Mouse (Mus musculus) liver, embryonic 15.5 days (tissue): ENCODE results near the gene Lmo7. TPM values are rescaled to one million over a fixed set of nuclear protein-coding genes. Genes with fewer than 3 reads are reported as not detected.

Source experiments
- ATAC-seq: fragments of 200-750 bp; cut with Nextera tagmentation; 2 replicates; pipeline ENCODE4 v1.8.0; 2017; ENCODE audit warnings: moderate number of reproducible peaks, mild to moderate bottlenecking, moderate library complexity; ENCODE audit not compliant: insufficient read depth
- H3K27ac ChIP-seq: fragments of 300-500 bp; sonication (generic); replicated peaks from 2 replicates; pipeline ENCODE4 v1.5.1; 2015; ENCODE audit warnings: mild to moderate bottlenecking, inconsistent platforms
- H3K27me3 ChIP-seq: fragments of 300-500 bp; sonication (generic); 2 replicates; pipeline ENCODE4 v1.6.1; 2015; ENCODE audit warnings: mild to moderate bottlenecking, inconsistent platforms
- H3K36me3 ChIP-seq: fragments of 300-500 bp; sonication (generic); replicated peaks from 2 replicates; pipeline ENCODE4 v1.6.1; 2015; ENCODE audit warnings: moderate library complexity, mild to moderate bottlenecking, inconsistent platforms
- H3K4me1 ChIP-seq: fragments of 300-500 bp; sonication (generic); replicated peaks from 2 replicates; pipeline ENCODE4 v1.6.1; 2015; ENCODE audit warnings: inconsistent platforms
- H3K4me2 ChIP-seq: fragments of 300-500 bp; sonication (generic); 2 replicates; pipeline ENCODE4 v1.6.1; 2015; ENCODE audit warnings: moderate library complexity, mild to moderate bottlenecking, inconsistent platforms
- H3K4me3 ChIP-seq: fragments of 300-500 bp; sonication (generic); replicated peaks from 2 replicates; pipeline ENCODE4 v1.5.1; 2015; ENCODE audit warnings: mild to moderate bottlenecking, inconsistent platforms
- H3K9ac ChIP-seq: fragments of 300-500 bp; sonication (generic); 2 replicates; pipeline ENCODE4 v1.6.1; 2015; ENCODE audit warnings: moderate library complexity, mild to moderate bottlenecking, inconsistent platforms
- H3K9me3 ChIP-seq: fragments of 300-500 bp; sonication (generic); replicated peaks from 2 replicates; pipeline ENCODE4 v1.6.1; 2016; ENCODE audit warnings: inconsistent platforms
- WGBS: fragments of 180-500 bp; shearing (Covaris S2); methylation state at CpG from one replicate; pipeline ENCODE4 v1.1.7; 2015; ENCODE audit warnings: mixed read lengths; ENCODE audit not compliant: insufficient replicate concordance; 5-methylcytosine and 5-hydroxymethylcytosine counted together
- polyA plus RNA-seq: library from polyadenylated mRNA; unstranded; fragments of >200 nt; fragmentation: Nextera tagmentation; extraction: Ambion mirVana; gene quantifications from 2 replicates; pipeline ENCODE4 v1.2.1, GENCODE M21; 2015

The Lmo7 gene
- polyA plus RNA-seq, 1 experiment from 2014 or later, result 2.7 TPM

GRCm38 (mm10) chr14:101805328-101805697, 75.6 kb downstream of the Lmo7 start:
- H3K27ac ChIP-seq, result no peak overlapping the region
- 62% methylated on average over 7 of the region's 7 CpGs for WGBS

GRCm38 (mm10) chr14:101806058-101806457, 76.3 kb downstream of the Lmo7 start:
- H3K36me3 ChIP-seq, result no peaks in the 10 kb centered on the region
- no peak overlapping the region for H3K4me2 ChIP-seq
- H3K9ac ChIP-seq, result no peak overlapping the region
- H3K27ac ChIP-seq, result no peak overlapping the region
- H3K27me3 ChIP-seq, result no peaks in the 10 kb centered on the region
- no peak for ATAC-seq
- no peaks in the 10 kb centered on the region for H3K4me1 ChIP-seq
- no peak overlapping the region for H3K4me3 ChIP-seq
- WGBS, result 64% methylated on average over 5 of the region's 5 CpGs
- H3K9me3 ChIP-seq, result no peaks in the 10 kb centered on the region

More at GRCm38 (mm10) chr14:101805328-101805697, 75.6 kb downstream of the Lmo7 start:
- H3K4me1 ChIP-seq, result no peaks in the 10 kb centered on the region
- no peak for ATAC-seq
- H3K4me3 ChIP-seq, result no peak overlapping the region
- no peak overlapping the region for H3K4me2 ChIP-seq
- H3K9ac ChIP-seq, result no peak overlapping the region
- no peaks in the 10 kb centered on the region for H3K27me3 ChIP-seq
- H3K36me3 ChIP-seq, result no peaks in the 10 kb centered on the region
- no peaks in the 10 kb centered on the region for H3K9me3 ChIP-seq

GRCm38 (mm10) chr14:101806607-101807006, 76.8 kb downstream of the Lmo7 start:
- Histone ChIP-seq H3K9me3 (no peaks in the 10 kb centered on the region), H3K4me3 (no peak overlapping the region), H3K9ac (no peak overlapping the region), H3K36me3 (no peaks in the 10 kb centered on the region), H3K4me2 (no peak overlapping the region), H3K4me1 (no peaks in the 10 kb centered on the region), H3K27ac (no peak overlapping the region), H3K27me3 (no peaks in the 10 kb centered on the region)
- 69% methylated on average over 4 of the region's 4 CpGs for WGBS
- no peak for ATAC-seq

GRCm38 (mm10) chr14:101816450-101816849, 86.7 kb downstream of the Lmo7 start:
- Histone ChIP-seq H3K4me2 (no peak overlapping the region), H3K4me3 (no peak overlapping the region), H3K4me1 (no peaks in the 10 kb centered on the region), H3K9me3 (no peaks in the 10 kb centered on the region), H3K27ac (no peak overlapping the region), H3K9ac (no peak overlapping the region), H3K36me3 (no peaks in the 10 kb centered on the region), H3K27me3 (no peaks in the 10 kb centered on the region)
- no peak for ATAC-seq
- WGBS, result 63% methylated on average over 5 of the region's 5 CpGs

GRCm38 (mm10) chr14:101822390-101822789, 92.6 kb downstream of the Lmo7 start:
- no peak overlapping the region for H3K9ac ChIP-seq
- no peak overlapping the region for H3K4me2 ChIP-seq
- no peaks in the 10 kb centered on the region for H3K4me1 ChIP-seq
- no peaks in the 10 kb centered on the region for H3K9me3 ChIP-seq
- H3K27ac ChIP-seq, result no peak overlapping the region
- WGBS, result 80% methylated on average over 6 of the region's 6 CpGs
- H3K36me3 ChIP-seq, result no peaks in the 10 kb centered on the region
- H3K27me3 ChIP-seq, result no peaks in the 10 kb centered on the region
- no peak for ATAC-seq
- no peak overlapping the region for H3K4me3 ChIP-seq

- Histone ChIP-seq H3K4me3 (no peak overlapping the region), H3K36me3 (no peaks in the 10 kb centered on the region), H3K27me3 (no peaks in the 10 kb centered on the region), H3K4me2 (no peak overlapping the region), H3K27ac (no peak overlapping the region), H3K9ac (no peak overlapping the region), H3K4me1 (no peaks in the 10 kb centered on the region), H3K9me3 (no peaks in the 10 kb centered on the region)
- WGBS, result 62% methylated on average over 4 of the region's 4 CpGs
- ATAC-seq, result no peak
These were observed 93.1 kb downstream of the Lmo7 start for GRCm38 (mm10) chr14:101822871-101823270.

- no peak for ATAC-seq
- Histone ChIP-seq H3K4me1 (no peaks in the 10 kb centered on the region), H3K36me3 (no peaks in the 10 kb centered on the region), H3K4me2 (no peak overlapping the region), H3K27ac (no peak overlapping the region), H3K9me3 (no peaks in the 10 kb centered on the region), H3K9ac (no peak overlapping the region), H3K27me3 (no peaks in the 10 kb centered on the region), H3K4me3 (no peak overlapping the region)
- 60% methylated on average over 5 of the region's 5 CpGs for whole genome bisulfite sequencing
These were observed 99.9 kb downstream of the Lmo7 start for GRCm38 (mm10) chr14:101829676-101830075.

- no peak for ATAC-seq
- WGBS, result 31% methylated on average over 6 of the region's 6 CpGs
- Histone ChIP-seq H3K4me3 (no peak overlapping the region), H3K9me3 (no peaks in the 10 kb centered on the region), H3K4me2 (no peak overlapping the region), H3K36me3 (no peaks in the 10 kb centered on the region), H3K27ac (no peak overlapping the region), H3K9ac (no peak overlapping the region), H3K27me3 (no peaks in the 10 kb centered on the region), H3K4me1 (no peaks in the 10 kb centered on the region)
These were observed 100.4 kb downstream of the Lmo7 start for GRCm38 (mm10) chr14:101830116-101830515.

- H3K4me1 ChIP-seq, result 0 out of 2 replicates have a peak, but pooled peaks cover 3% of the 10 kb centered on the region
- no peaks in the 10 kb centered on the region for H3K36me3 ChIP-seq
- no peak overlapping the region for H3K4me3 ChIP-seq
- no peak overlapping the region for H3K9ac ChIP-seq
- no peak overlapping the region for H3K4me2 ChIP-seq
- no peak overlapping the region for H3K27ac ChIP-seq
- 37% methylated on average over 3 of the region's 3 CpGs for WGBS
- H3K27me3 ChIP-seq, result no peaks in the 10 kb centered on the region
- no peaks in the 10 kb centered on the region for H3K9me3 ChIP-seq
- no peak for ATAC-seq
These were observed 104.4 kb downstream of the Lmo7 start for GRCm38 (mm10) chr14:101834109-101834508.

GRCm38 (mm10) chr14:101836401-101836800, 106.6 kb downstream of the Lmo7 start:
- 48% methylated on average over 2 of the region's 2 CpGs for WGBS
- no peaks in the 10 kb centered on the region for H3K36me3 ChIP-seq
- H3K27me3 ChIP-seq, result no peaks in the 10 kb centered on the region
- 0 out of 2 replicates have a peak, but pooled peaks have one; percentile 11 for ATAC-seq
- no peak overlapping the region for H3K9ac ChIP-seq
- no peak overlapping the region for H3K27ac ChIP-seq
- H3K9me3 ChIP-seq, result no peaks in the 10 kb centered on the region
- H3K4me3 ChIP-seq, result no peak overlapping the region
- H3K4me2 ChIP-seq, result no peak overlapping the region
- H3K4me1 ChIP-seq, result peaks cover 3% of the 10 kb centered on the region; the same call in 1 of the 2 replicates

GRCm38 (mm10) chr14:101837176-101837575, 107.4 kb downstream of the Lmo7 start:
- no peak overlapping the region for H3K4me3 ChIP-seq
- H3K9me3 ChIP-seq, result no peaks in the 10 kb centered on the region
- H3K27me3 ChIP-seq, result no peaks in the 10 kb centered on the region
- H3K4me2 ChIP-seq, result no peak overlapping the region
- no peak overlapping the region for H3K27ac ChIP-seq
- peaks cover 3% of the 10 kb centered on the region; the same call in 1 of the 2 replicates for H3K4me1 ChIP-seq
- ATAC-seq, result no peak
- no peak overlapping the region for H3K9ac ChIP-seq
- WGBS, result 69% methylated on average over 6 of the region's 6 CpGs
- no peaks in the 10 kb centered on the region for H3K36me3 ChIP-seq

GRCm38 (mm10) chr14:101838231-101838839, 108.6 kb downstream of the Lmo7 start:
- WGBS, result 64% methylated on average over 7 of the region's 7 CpGs
- Histone ChIP-seq H3K4me3 (no peak overlapping the region), H3K27ac (no peak overlapping the region)

More at GRCm38 (mm10) chr14:101838231-101838839, 108.6 kb downstream of the Lmo7 start:
- ATAC-seq, result no peak
- no peaks in the 10 kb centered on the region for H3K27me3 ChIP-seq
- H3K36me3 ChIP-seq, result no peaks in the 10 kb centered on the region
- H3K9me3 ChIP-seq, result no peaks in the 10 kb centered on the region
- H3K4me1 ChIP-seq, result peaks cover 3% of the 10 kb centered on the region; the same call in 1 of the 2 replicates
- H3K9ac ChIP-seq, result no peak overlapping the region
- no peak overlapping the region for H3K4me2 ChIP-seq
